Mouse (Mus musculus) stomach, postnatal 0 days (tissue): ENCODE measurements at regions not wholly inside any gene's neighbourhood (a gene's known extent, or its start where the extent isn't known, plus 50 kb on each side); places are given as distances from the start of the nearest gene placed in this dataset.

Experiments
- ATAC-seq: fragments of 200-750 bp; cut with Nextera tagmentation; 2 replicates; pipeline ENCODE4 v1.8.0; 2017; ENCODE audit not compliant: low FRiP score, low TSS enrichment
- DNase-seq: peaks from one replicate; pipeline ENCODE4 v3.0.0-alpha.2; 2016; ENCODE audit warnings: low spot score
- H3K27ac ChIP-seq: fragments of 300-500 bp; sonication (generic); replicated peaks from 2 replicates; pipeline ENCODE4 v1.5.1; 2014; ENCODE audit warnings: mild to moderate bottlenecking, control low read depth
- H3K27me3 ChIP-seq: fragments of 300-500 bp; sonication (generic); 2 replicates; pipeline ENCODE4 v1.6.1; 2014; ENCODE audit warnings: low read length; ENCODE audit not compliant: control insufficient read depth, insufficient read depth
- H3K36me3 ChIP-seq: fragments of 300-500 bp; sonication (generic); 2 replicates; pipeline ENCODE4 v1.6.1; 2014; ENCODE audit warnings: low read length, mixed read lengths; ENCODE audit not compliant: control insufficient read depth, insufficient read depth
- H3K4me1 ChIP-seq: fragments of 300-500 bp; sonication (generic); replicated peaks from 2 replicates; pipeline ENCODE4 v1.6.1; 2014; ENCODE audit warnings: antibody characterized with exemption; ENCODE audit not compliant: control insufficient read depth, insufficient read depth
- H3K4me2 ChIP-seq: fragments of 300-500 bp; sonication (generic); replicated peaks from 2 replicates; pipeline ENCODE4 v1.6.1; 2014; ENCODE audit warnings: low read depth, mild to moderate bottlenecking, control low read depth, moderate library complexity
- H3K4me3 ChIP-seq: fragments of 300-500 bp; sonication (generic); 2 replicates; pipeline ENCODE4 v1.5.1; 2014; ENCODE audit warnings: low read depth, low read length, control low read depth
- H3K9ac ChIP-seq: fragments of 300-500 bp; sonication (generic); 2 replicates; pipeline ENCODE4 v1.6.1; 2014; ENCODE audit warnings: mild to moderate bottlenecking, low read length, control low read depth, mixed read lengths
- H3K9me3 ChIP-seq: fragments of 300-500 bp; sonication (generic); 2 replicates; pipeline ENCODE4 v1.6.1; 2016; ENCODE audit warnings: low read length; ENCODE audit not compliant: control insufficient read depth
- CTCF ChIP-seq: IDR thresholded peaks from 2 replicates; pipeline ENCODE4 v1.5.1; 2016; ENCODE audit warnings: antibody characterized with exemption, low read depth, mild to moderate bottlenecking, moderate library complexity
- EP300 ChIP-seq: optimal IDR thresholded peaks from 2 replicates; pipeline ENCODE3; 2016; ENCODE audit warnings: antibody characterized with exemption
- WGBS: fragments of 180-500 bp; shearing (Covaris S2); extraction: QIAGEN DNeasy Blood & Tissue Kit; methylation state at CpG from one replicate; pipeline ENCODE4 v1.1.7; 2014; 5-methylcytosine and 5-hydroxymethylcytosine counted together

DNA sequence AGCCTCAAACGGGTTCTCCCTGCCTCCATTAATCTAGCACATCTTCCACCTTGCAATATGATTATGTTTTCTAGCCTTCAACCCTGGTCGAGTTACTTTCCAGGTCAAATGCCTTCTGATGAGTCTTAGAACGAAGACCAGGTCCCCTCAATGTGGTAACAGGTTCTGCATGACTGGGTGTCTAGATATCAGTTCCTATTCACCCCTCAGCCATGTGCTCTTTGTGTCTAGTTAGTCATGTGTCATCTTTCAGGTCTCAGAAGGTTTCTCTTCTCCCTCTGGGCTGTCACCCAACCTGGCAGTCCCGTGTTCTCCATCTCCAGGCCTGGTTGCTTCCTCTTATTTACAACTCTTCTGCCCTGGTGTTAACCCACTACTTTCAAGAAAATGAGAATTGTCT lies 356.7 kb downstream of the Rps24 start:
- WGBS, result 58% methylated on average over 4 of the region's 4 CpGs
- no peaks in the 10 kb centered on the region for H3K4me1 ChIP-seq
- H3K27ac ChIP-seq, result no peak overlapping the region
- no peak overlapping the region for H3K9ac ChIP-seq
- DNase-seq (no peak), ATAC-seq (no peak)
- no peak for TF ChIP-seq EP300
- TF ChIP-seq CTCF, result no peak
- H3K9me3 ChIP-seq, result no peaks in the 10 kb centered on the region
- H3K4me2 ChIP-seq, result no peak overlapping the region
- H3K36me3 ChIP-seq, result no peaks in the 10 kb centered on the region
- no peaks in the 10 kb centered on the region for H3K27me3 ChIP-seq
- H3K4me3 ChIP-seq, result no peak overlapping the region

DNA sequence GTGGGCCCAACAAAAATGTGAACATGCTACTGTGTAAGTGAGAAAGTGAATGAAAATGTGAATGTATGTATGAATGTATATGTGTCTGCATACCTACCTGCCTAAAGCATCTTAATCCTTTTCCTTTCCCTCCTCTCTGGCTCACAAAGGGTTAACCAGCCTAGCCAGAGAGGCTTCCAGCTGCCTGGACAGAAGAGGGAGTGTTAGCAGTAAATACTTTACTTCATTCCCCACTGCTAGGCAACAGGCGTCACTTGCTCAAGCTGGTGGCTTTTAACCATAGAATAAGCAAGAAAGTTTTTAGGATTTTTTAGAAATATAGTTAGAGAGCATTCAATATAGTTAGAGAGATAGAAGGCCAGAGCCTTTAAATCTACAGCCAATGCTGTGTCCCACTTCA lies 363.6 kb downstream of the Rps24 start:
- TF ChIP-seq CTCF, result peak; percentile 28
- no peak for TF ChIP-seq EP300
- Histone ChIP-seq H3K4me2 (no peak overlapping the region), H3K9ac (no peak overlapping the region), H3K36me3 (no peaks in the 10 kb centered on the region), H3K27ac (no peak overlapping the region), H3K27me3 (no peaks in the 10 kb centered on the region), H3K9me3 (no peaks in the 10 kb centered on the region), H3K4me1 (no peaks in the 10 kb centered on the region), H3K4me3 (no peak overlapping the region)
- ATAC-seq (no peak), DNase-seq (no peak)
- WGBS, result 9% methylated on average over 1 of the region's 1 CpGs

DNA sequence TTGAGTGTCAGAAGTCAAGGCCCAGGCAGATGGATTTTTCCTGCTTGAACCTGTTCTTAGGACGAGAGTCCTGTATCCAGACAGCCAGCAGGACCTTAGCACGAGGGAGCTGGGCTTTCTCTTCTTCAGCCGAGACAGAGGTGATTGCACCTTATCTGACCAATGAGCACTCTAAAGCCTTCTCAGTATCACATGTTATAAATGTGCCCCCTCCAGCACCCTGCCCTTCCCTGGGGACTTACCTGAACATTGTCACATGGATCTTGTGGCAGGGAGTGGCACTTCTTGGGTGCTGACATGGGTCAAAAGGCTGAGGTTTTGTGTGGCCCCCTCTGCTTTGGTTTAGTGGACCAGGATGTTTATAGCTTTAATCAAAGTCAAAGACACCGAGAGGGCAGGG lies 367.5 kb downstream of the Rps24 start:
- no peaks in the 10 kb centered on the region for H3K9me3 ChIP-seq
- no peak for ATAC-seq
- H3K4me1 ChIP-seq, result no peaks in the 10 kb centered on the region
- H3K27ac ChIP-seq, result no peak overlapping the region
- TF ChIP-seq CTCF (no peak), EP300 (no peak)
- H3K36me3 ChIP-seq, result no peaks in the 10 kb centered on the region
- no peak overlapping the region for H3K4me3 ChIP-seq
- WGBS, result 51% methylated on average over 4 of the region's 4 CpGs
- no peaks in the 10 kb centered on the region for H3K27me3 ChIP-seq
- no peak overlapping the region for H3K9ac ChIP-seq
- no peak overlapping the region for H3K4me2 ChIP-seq
- DNase-seq, result no peak

DNA sequence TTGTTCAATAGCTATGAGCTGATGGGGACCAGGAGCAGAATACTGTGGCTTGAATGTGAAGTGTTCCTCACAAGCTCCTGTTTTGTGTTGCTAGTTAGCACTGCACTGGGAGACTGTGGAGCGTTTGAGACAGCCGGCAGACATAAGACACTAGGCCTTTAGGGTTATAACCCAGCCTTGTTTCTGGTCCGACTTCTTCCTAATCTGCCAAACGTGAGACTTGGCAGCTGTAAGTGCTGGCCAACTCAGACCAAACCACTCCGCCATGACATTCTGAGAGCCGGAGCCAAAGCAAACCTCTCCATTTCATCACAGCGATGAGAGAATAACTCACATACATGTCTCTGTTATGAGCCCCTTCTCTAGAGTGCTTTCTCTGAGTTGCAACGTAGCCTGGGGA lies 375.2 kb downstream of the Rps24 start:
- Histone ChIP-seq H3K27ac (no peak overlapping the region), H3K27me3 (no peaks in the 10 kb centered on the region), H3K9ac (no peak overlapping the region), H3K36me3 (no peaks in the 10 kb centered on the region), H3K4me2 (no peak overlapping the region), H3K9me3 (no peaks in the 10 kb centered on the region), H3K4me1 (no peaks in the 10 kb centered on the region), H3K4me3 (no peak overlapping the region)
- no peak for TF ChIP-seq EP300
- no peak for TF ChIP-seq CTCF
- no peak; the same call in 1 of the 2 replicates for ATAC-seq
- DNase-seq, result no peak
- 60% methylated on average over 8 of the region's 8 CpGs for WGBS

DNA sequence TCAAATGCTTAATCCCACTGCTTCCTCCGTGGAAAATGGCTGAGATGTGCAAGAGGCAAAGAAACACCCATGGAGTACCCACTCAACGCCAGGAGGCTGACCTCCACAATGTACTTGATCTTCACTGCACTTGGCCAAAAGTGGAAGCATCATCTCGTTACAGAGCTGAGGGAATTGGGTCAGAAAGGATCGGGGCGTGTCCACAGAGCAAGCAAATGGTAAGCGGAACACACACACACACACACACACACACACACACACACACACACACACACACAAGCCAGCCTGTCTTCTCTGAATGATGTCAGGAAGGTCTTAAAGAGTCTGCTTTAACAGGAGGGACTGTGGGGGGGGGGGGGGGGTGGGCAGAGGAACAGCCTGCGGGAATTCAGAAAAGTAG lies 375.7 kb downstream of the Rps24 start:
- Histone ChIP-seq H3K9me3 (no peaks in the 10 kb centered on the region), H3K27me3 (no peaks in the 10 kb centered on the region), H3K4me3 (no peak overlapping the region), H3K9ac (no peak overlapping the region), H3K4me1 (no peaks in the 10 kb centered on the region), H3K36me3 (no peaks in the 10 kb centered on the region), H3K4me2 (no peak overlapping the region), H3K27ac (no peak overlapping the region)
- DNase-seq (no peak), ATAC-seq (no peak)
- TF ChIP-seq CTCF (no peak), EP300 (no peak)
- WGBS, result 58% methylated on average over 7 of the region's 7 CpGs

DNA sequence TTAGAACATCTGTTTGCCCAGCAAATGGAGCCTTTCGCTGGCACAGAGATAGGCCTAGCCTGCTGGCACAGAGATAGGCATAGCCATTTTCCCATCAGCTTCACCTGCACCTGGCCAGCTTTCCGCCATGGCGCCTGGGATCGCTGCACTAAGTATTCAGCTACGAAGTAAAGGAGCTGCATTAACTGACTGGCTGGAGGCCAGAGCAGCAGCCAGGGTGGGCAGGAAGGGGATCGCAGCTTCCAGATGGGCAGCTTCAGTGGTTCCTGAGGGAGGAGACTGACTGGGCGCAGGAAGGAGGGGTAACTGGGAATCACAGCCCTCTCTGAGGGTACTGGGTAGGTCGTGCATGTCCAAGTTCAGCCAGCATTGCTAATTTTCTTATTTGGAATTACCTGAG lies 376.2 kb downstream of the Rps24 start:
- 58% methylated on average over 8 of the region's 8 CpGs for WGBS
- H3K4me1 ChIP-seq, result no peaks in the 10 kb centered on the region
- H3K27me3 ChIP-seq, result no peaks in the 10 kb centered on the region
- no peak overlapping the region for H3K4me2 ChIP-seq
- DNase-seq, result no peak
- TF ChIP-seq EP300, result no peak
- TF ChIP-seq CTCF, result no peak
- no peaks in the 10 kb centered on the region for H3K36me3 ChIP-seq
- no peak overlapping the region for H3K4me3 ChIP-seq
- H3K9me3 ChIP-seq, result no peaks in the 10 kb centered on the region
- no peak overlapping the region for H3K9ac ChIP-seq
- ATAC-seq, result no peak
- no peak overlapping the region for H3K27ac ChIP-seq
